Mouse (Mus musculus): ENCODE measurements around the gene Lepr. TPM values are rescaled to one million over a fixed set of nuclear protein-coding genes. Genes with fewer than 3 reads are reported as not detected.

Lepr gene
- total RNA-seq (2021) = 1 to 10 TPM; 4.2 to 6.3 TPM

DNA sequence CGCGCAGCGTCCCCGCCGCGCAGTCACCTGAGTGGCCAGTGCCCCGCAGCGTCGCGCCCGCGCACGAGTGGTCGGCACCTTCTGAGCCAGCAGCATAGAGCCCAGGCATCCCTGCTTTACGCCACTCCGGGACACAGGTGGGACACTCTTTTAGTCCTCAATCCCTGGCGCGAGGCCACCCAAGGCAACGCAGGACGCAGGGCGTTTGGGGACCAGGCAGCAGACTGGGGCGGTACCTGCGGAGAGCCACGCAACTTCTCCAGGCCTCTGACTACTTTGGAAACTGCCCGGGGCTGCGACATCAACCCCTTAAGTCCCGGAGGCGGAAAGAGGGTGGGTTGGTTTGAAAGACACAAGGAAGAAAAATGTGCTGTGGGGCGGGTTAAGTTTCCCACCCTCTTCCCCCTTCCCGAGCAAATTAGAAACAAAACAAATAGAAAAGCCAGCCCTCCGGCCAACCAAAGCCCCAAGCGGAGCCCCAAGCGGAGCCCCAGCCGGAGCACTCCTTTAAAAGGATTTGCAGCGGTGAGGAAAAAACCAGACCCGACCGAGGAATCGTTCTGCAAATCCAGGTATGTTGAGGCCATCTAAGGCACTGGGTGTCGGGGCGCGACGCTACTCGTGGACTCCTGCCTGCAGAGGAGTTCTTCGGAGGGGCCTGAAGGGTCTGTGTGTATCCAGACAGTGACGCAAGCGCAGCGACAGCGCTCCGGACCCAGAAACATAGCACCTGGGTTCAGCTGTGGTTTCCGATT, at the start of gene Lepr:
Gene Lepr, plus strand, starts transcription at position 38 of the 755 bp plus-strand sequence.
- intact Hi-C loops (cut with DNase I) = no loop called here
- peak in 1 of 2 experiments; percentile 4 for DNase-seq (ENCODE audit: low spot score in 2 of 2)

DNA sequence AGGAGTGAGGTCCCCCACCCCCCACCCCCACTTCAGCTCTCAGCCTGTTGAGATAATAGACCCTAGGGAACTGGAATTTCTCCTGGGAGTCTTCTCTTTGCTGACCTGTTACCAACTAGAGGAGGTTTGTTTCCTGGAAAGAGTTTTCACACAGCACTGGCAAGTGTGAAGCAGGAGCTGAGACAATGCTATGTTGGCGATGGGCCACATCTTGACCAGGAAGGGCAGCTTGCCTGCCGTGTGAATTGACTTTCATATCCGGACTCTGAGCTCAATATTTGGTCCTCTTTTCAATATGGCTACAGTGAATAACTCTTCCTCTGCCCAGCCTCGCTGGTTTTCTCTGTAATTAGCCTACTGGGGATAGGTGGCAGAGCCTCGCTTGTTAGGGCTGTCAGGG, 48.0 kb upstream of the Lepr start:
- intact Hi-C loops (cut with DNase I) = no loop called here
- no peak for DNase-seq (ENCODE audit: low spot score in 2 of 2)

DNA sequence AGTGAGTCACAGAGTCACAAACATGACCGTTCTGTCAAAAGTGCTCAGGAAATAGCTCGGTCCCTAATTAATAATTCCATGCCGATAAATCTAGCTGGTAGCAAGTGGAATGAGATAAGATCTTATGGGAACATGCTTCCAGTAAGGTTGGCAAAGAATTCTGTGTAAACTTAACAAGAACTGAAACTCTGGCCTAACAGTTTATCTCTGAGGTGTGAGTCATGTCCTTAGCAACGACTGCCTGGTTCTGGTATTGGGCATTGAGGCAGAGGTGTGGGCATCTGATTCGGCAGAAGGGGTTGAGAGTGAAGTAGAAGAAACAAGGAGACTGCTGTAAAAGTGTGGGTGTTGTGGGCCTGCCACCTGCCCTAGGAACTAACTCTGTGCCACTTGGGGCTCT, 47.4 kb upstream of the Lepr start:
- intact Hi-C loops (cut with DNase I) = no loop called here

DNA sequence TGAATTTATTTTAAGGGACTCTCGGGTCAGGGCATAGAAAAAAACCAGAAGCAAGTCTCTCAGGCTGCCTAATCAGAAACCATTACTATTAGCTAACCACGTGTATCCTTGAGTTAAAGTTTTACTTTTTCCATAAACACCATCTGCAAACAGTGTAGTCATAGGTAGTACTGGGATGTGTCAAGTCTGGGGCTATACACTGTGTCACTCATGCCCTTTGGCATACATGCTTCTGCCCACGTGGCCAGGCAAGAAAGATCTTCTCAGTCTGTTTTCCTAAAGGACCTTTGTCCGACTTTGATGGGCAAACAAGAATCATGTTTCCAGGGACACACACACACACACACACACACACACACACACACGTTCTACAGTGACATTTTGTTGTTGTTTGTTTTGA, 42.4 kb upstream of the Lepr start:
- intact Hi-C loops (cut with DNase I) = no loop called here
- no peak for DNase-seq (ENCODE audit: low spot score in 2 of 2)

More for the DNA sequence above, 47.4 kb upstream of the Lepr start:
- no peak for DNase-seq (ENCODE audit: low spot score in 2 of 2)

DNA sequence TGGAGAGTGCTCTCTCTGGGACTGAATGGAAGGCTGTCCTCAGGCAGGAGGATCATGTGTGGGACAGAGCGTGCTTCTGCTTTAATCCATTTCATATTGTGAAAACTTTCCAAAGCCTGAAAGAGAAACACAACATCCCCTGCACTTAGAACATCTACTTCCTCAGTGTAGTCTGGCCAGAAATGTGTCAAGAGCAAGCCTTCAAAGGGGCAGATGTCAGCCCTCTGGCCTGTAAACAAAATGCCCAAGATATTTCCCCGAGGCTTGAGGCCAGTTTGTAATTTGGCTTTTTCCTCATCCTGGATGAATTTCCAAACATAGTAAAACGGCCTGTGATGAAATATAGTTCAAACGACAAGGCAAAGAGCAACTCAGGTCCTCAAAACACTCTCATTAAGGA, 41.5 kb upstream of the Lepr start:
- intact Hi-C loops (cut with DNase I) = no loop called here
- DNase-seq (ENCODE audit: low spot score in 2 of 2) = no peak

DNA sequence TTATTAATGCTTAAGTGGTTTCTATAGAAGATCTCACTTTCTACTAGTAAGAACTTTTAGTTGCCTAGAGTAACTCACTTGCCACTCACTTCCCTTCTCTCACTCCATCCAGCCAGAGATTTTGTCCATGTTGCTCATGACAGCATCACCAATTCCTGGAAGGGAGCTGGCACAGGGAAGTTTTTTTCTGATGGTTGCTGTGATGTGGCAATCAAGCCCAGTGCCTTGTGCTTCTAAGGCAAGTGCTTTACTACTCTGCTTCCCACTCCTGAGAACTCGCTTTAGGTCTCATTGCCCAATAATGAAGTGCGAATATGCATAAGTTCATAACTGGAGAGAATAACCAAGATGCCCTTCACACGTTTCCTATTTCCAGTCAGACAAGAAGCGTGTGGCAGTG, 34.6 kb upstream of the Lepr start:
- no peak for DNase-seq (ENCODE audit: low spot score in 2 of 2)
- intact Hi-C loops (cut with DNase I) = no loop called here

DNA sequence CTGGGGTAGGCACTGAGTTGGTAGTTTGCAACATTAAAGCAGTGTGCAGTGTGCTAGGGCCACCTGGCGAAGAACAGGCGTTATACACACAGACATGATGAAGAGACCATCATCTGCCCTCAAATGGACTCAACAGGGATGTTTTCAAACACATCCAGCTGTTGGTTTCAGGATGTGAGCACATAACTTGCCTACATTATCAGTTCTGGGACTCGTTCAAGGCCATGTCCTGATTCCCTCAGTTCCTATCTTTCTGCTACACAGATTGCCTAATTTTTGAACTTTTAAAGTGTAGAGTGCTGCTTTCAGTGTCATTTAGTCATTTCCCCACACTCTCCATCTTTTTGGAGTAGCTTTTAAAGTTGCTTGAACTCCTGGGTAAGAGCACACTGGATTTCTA, 34.1 kb upstream of the Lepr start:
- intact Hi-C loops (cut with DNase I) = no loop called here
- DNase-seq (ENCODE audit: low spot score in 2 of 2) = no peak

DNA sequence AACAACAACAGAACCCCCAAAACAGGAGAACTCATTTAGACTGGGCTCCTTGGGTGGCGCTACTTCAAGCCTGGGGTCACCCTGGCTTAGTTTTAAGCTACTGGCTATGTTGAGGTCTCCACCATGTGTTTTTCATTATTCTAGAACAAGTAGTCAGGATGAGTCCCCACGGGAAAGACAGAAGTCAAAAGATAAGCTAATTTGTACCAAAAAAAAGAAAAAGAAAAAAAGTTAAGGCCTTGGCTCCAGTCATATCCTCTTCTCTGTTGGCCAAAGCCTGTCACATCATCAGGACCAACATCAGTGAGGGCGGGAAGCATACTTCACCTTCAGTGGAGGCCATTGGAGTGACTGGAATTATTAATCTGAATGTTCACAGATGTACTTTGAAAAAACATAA, 32.4 kb upstream of the Lepr start:
- intact Hi-C loops (cut with DNase I) = no loop called here
- no peak for DNase-seq (ENCODE audit: low spot score in 2 of 2)

DNA sequence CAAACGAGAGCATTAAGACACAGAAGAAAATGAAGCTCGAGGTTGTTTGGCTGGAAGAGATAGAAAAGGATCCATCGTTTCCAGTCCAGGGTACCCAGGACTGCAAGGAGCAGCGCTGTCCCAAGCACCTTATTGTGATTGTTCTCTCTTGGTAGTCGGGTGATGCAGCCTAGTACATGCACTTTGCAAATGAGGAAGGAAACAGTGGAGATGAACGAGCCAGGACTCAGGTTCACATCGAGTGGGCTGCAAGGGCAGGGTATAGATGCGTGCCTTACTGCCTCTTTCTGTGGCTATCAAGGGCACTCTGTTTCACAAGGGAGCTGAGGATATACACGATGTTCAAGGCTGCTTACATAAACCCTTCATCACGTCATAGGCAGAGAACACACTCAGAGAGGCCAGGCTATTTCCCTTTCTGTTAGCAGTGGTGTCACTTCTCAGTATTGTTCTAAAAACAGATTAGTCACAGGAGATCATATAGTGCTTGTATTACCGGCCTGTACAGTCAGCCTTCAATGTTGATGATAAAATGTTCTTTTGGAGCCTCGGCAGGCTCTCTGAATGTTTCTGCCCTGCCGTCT, 30.9 kb upstream of the Lepr start:
- no peak for DNase-seq (ENCODE audit: low spot score in 2 of 2)
- intact Hi-C loops (cut with DNase I) = no loop called here

DNA sequence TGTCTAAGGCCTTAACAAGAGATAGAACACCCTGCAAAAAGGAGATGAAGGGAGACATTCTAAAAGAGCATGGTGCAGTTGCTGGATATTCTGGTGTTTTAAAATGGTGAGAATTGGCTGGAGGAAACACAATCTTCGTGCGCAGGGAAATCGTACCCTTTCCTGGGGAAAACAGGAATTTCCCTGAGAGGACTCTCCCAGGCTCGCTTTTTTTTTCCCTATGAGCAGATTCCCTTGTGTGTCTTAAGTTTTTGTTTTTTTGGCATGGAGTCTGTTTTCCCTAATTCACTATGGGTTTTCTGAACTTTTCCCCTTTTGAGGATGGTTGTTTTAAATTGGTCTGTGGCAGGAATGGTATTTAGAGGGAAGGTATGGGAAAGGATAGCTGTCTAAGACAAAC, 28.0 kb upstream of the Lepr start:
- intact Hi-C loops (cut with DNase I) = no loop called here

DNA sequence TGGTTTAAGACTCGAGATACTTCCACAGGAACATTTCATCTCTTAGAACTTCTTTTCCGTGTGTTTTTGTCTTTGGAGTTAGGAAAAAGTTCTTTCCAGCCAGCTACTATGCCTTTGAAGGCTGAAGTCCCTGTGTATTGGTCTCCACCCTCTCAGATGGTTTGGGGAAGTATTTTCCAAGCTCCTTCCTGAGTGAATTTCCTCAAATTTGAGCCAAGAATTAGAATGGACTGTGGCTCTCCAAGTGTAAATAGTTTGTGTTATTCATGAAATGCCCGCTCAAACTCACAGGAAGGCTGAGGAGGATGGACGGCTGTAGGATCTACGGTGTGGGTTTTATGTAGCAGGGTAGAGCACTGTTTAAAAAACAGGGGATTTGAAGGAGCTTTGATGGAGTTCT, 27.6 kb upstream of the Lepr start:
- intact Hi-C loops (cut with DNase I) = no loop called here

More for the DNA sequence above, 28.0 kb upstream of the Lepr start:
- DNase-seq (ENCODE audit: low spot score in 2 of 2) = no peak

DNA sequence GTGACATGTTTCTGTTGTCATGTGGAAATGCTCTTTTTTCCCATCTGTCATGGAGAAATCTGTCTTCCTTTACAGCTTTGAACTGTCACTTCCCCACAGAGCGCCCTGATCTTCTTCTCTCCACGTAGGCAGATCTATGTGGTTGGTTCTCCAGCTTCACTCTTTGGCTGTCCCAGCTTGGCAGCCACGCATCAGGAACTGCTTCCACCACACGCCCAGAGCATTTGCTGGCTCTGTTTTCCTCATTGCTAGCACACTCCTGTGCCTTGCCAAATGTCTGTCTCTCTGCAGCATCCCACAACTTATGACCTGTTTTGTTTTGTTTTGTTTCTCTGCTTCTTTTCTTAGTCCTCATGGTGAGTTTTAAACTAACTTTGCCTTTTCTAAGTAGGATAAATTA, 24.3 kb upstream of the Lepr start:
- peak; percentile 12 to 16 for DNase-seq (ENCODE audit: low spot score in 2 of 2)

More for the DNA sequence above, 27.6 kb upstream of the Lepr start:
- no peak for DNase-seq (ENCODE audit: low spot score in 2 of 2)

DNA sequence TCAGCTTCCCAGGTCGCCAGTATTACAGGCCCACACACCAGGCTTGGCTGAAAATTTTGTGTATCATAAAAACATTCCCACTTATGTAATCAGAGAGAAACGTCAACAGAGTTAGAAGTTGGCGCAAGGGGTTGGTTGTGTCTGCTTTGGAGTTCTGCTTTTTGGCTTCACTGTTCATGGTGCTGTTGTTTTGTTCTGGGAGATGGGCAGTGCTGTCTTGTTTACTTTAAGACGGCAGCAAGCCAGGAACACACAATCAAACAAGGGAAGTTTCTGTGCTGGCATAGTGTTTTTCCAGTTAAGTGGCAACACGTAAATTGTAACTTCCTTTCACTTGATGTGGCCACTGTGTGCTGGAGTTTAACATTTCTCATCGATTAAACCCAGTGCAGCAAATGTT, 22.7 kb upstream of the Lepr start:
- intact Hi-C loops (cut with DNase I) = no loop called here
- no peak for DNase-seq (ENCODE audit: low spot score in 2 of 2)

More for the DNA sequence above, 24.3 kb upstream of the Lepr start:
- intact Hi-C loops (cut with DNase I) = no loop called here

DNA sequence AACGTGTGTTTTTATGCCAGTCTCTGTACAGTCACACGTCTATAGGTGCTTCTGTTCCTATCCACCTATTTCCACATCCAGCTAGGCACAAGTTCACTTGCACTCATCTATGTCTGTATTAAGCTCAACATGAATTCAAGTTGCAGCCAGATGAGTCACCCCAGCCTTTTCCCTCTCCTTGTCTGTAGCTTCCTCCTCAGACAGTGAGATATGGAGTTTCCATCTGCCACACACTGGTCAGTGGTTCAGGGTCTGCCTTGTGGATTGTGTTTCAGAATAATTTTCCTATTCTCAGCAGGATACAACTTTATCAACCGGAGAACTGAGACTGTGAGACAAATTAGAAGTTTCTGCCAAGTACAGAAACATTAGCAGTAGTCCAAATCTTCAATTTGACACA, 20.0 kb upstream of the Lepr start:
- intact Hi-C loops (cut with DNase I) = no loop called here
- DNase-seq (ENCODE audit: low spot score in 2 of 2) = no peak

DNA sequence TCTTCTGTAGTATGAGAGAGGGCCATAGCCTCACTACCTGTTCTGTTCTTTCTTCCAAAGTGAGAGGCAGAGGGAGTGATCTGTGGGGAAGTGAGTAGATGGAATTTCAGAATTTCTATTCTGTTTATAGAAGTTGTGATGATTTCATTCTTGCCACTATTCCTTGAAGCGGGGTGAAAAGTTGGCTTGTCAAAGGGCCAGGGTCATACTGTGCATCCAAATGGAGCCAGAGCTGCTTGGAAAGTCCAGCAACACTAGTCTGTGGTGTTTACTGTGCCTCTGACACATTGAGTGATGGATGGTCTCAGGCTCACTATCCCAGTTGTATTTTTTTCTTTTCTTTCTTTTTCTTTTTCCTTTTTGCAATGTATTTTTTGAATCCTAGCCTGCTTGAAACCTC, 17.8 kb upstream of the Lepr start:
- DNase-seq (ENCODE audit: low spot score in 2 of 2) = no peak
- intact Hi-C loops (cut with DNase I) = no loop called here

DNA sequence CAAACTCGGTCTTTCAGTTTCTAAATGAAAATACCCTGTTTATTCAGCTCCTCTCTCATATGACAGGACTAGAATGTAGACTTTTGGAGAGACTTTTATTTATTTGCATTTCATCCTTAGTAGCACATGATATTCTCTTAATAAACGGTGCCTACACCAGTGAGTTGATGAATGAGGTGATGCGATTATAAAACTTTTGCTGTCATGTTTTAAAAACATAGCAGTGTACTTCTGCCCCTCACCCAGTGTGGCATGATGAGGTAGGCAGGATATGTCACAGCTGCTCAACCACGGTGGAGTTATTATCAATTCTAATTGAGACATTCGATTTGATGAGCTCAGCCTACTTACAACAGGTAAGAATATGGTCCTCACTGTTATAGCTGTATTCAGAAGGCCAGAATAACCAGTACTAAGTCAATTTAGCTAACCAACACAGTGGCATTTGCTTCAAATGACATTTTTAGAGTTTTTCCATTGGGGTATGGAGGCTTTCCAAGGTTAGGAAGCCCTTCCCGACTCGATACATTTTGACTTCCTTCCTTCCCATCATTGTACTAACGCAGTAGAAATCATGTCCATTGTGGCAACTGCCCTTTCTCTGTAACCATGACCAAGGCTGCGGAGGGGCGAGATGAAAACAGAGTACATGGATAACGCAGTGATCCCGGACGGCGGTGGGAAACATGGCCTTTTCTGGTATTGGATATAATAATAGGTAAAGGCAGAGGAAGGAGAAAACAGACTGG, 16.1 kb upstream of the Lepr start:
- intact Hi-C loops (cut with DNase I) = no loop called here
- no peak for DNase-seq (ENCODE audit: low spot score in 2 of 2)

DNA sequence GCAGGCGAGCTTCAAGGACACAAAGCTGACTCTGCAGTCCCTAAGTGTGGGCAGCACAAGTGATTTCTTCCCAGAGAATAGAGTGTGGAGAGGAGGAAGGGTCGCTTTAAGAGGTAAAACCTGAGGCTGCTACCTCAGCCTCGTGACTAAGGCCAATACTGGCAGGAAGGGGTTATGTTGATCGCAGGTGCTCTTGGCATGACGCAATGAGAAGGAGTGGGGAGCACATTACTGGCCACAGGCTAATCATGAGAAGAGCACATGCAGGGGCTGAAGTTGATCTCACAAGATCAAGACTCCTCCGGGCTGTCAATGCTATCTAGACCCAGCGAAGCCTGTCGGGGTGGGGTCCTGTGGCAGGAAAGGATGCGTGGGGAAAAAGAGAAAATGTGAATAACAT, 11.9 kb upstream of the Lepr start:
- intact Hi-C loops (cut with DNase I) = no loop called here
- DNase-seq (ENCODE audit: low spot score in 2 of 2) = no peak

DNA sequence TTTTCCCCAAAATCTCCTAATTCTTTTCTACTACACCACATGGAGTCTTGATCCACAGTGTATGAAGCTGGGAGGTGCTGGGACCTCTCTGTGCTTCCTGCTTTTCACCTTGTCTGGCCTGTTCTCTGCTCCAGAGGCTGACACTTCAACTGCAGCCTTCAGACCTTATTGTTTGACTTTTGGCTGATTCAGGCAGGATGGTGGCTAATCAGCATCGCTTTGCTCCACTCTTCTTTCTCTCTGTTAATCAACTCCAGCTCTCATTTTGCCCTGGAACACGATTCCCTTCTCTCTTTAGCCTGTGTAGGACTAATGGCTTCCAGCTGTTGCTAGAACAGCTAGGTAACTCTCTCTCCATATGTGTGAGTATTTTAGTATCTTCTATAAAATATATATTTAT, 10.0 kb upstream of the Lepr start:
- intact Hi-C loops (cut with DNase I) = no loop called here
- DNase-seq (ENCODE audit: low spot score in 2 of 2) = no peak

DNA sequence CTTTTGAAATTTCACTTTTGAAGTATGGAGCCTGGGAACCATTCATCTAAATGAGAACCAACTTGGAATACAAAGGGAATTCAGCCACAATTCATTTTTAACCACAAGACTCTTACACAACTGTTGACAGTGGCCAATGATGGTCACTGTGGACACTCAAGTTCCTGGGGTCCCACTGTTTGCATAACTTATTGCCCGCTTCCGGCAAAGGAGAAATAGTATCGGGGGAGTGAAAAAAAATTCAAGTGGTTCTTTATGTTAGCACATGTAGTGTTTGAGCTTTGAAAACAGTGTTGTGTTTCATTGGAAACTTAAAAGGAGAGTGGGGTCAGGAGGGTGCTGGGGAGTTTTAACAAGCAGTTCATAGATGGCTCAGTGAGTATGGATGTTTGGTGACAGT, 9.3 kb upstream of the Lepr start:
- DNase-seq (ENCODE audit: low spot score in 2 of 2) = no peak
- intact Hi-C loops (cut with DNase I) = no loop called here

DNA sequence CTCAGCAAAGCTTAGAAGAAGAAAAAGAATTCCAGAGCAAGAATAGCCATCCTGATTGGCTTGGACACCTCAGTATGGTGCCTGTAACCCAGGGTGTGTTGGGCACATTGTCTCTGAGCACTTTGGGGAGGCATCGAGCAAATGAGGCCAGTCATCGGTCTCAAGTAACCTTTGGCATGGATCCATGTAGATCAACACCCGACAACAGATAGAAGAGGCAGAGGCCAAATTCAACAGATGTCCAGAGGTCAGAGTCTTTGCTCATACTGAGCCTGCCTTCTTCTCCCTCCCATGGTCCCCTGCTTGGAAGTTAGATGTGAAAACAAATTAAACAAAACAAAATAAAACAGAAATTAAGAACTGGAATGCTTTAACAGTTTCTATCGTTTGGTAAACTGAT, 6.8 kb upstream of the Lepr start:
- DNase-seq (ENCODE audit: low spot score in 2 of 2) = no peak
- intact Hi-C loops (cut with DNase I) = no loop called here

DNA sequence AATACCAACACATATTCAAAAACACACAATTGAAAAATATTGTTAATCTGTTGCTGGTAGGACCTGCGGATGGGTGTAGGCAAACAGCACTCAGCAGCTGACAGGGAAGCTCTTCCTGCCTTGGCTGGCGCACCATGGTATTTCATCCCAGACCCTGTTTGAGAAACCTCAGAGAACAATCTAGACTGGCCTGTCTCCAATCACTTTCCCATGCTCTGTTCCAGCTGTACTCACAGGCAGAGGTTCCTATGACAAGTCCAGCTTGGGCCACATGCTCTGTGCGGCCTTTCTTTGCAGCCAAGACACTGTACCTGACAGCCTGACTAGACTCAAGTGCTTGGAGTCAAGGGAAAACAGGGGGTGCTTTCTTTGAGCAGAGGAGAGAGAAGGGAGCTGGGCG, 6.1 kb upstream of the Lepr start:
- intact Hi-C loops (cut with DNase I) = no loop called here

More for the DNA sequence above, 6.1 kb upstream of the Lepr start:
- no peak for DNase-seq (ENCODE audit: low spot score in 2 of 2)

Data from left cerebral cortex, postnatal 36 days (tissue).